Mouse (Mus musculus) spleen, adult 2 months (tissue): ENCODE measurements around the gene Spata48. TPM values are rescaled to one million over a fixed set of nuclear protein-coding genes. Genes with fewer than 3 reads are reported as not detected.

Experiments
- DNase-seq, 2 experiments: peaks; one replicate each; pipeline versions ENCODE4 v3.0.0 to v3.0.0-alpha.2; 2012 to 2021; ENCODE audit warnings: low spot score in 2 of 2, low read depth in 1 of 2
- H3K27ac ChIP-seq: fragments of 200-500 bp; 2 replicates; pipeline ENCODE4 v1.5.1; 2012; ENCODE audit warnings: low read length, inconsistent platforms; ENCODE audit not compliant: insufficient read depth
- H3K27me3 ChIP-seq: fragments of 200-500 bp; 2 replicates; pipeline ENCODE4 v1.6.1; 2012; ENCODE audit warnings: mild to moderate bottlenecking, moderate library complexity, low read length, inconsistent platforms; ENCODE audit not compliant: control insufficient read depth, insufficient read depth
- H3K36me3 ChIP-seq: fragments of 200-500 bp; 2 replicates; pipeline ENCODE4 v1.6.1; 2012; ENCODE audit warnings: mild to moderate bottlenecking, low read length, inconsistent platforms; ENCODE audit not compliant: control insufficient read depth, insufficient read depth
- H3K4me1 ChIP-seq: fragments of 200-500 bp; 2 replicates; pipeline ENCODE4 v1.6.1; 2011; ENCODE audit warnings: inconsistent platforms; ENCODE audit not compliant: control insufficient read depth, insufficient read depth, insufficient read length
- H3K4me3 ChIP-seq: fragments of 200-500 bp; 2 replicates; pipeline ENCODE4 v1.5.1; 2011; ENCODE audit warnings: mild to moderate bottlenecking, inconsistent platforms; ENCODE audit not compliant: insufficient read depth, insufficient read length; ENCODE audit errors: extremely low read depth
- CTCF ChIP-seq: fragments of 200-500 bp; IDR thresholded peaks from 2 replicates; pipeline ENCODE4 v1.5.1; 2011; ENCODE audit warnings: mild to moderate bottlenecking, inconsistent platforms; ENCODE audit not compliant: insufficient read depth, insufficient read length, insufficient replicate concordance; ENCODE audit errors: extremely low read depth
- POLR2A ChIP-seq: fragments of 200-500 bp; IDR thresholded peaks from 2 replicates; pipeline ENCODE4 v1.6.1; 2011; ENCODE audit warnings: low read depth, low read length, inconsistent platforms
- WGBS: fragments of 180-500 bp; shearing (Covaris S2); methylation state at CpG from one replicate; pipeline ENCODE4 v1.1.7; 2018; 5-methylcytosine and 5-hydroxymethylcytosine counted together
- polyA plus RNA-seq: library from polyadenylated mRNA; depleted of rRNA; stranded (reverse); fragments of >200 nt; gene quantifications from 2 replicates; pipeline ENCODE4 v1.2.3, GENCODE M21; 2012; rRNA removed

Spata48 gene
- polyA plus RNA-seq, 1 experiment = 3.5 TPM

DNA sequence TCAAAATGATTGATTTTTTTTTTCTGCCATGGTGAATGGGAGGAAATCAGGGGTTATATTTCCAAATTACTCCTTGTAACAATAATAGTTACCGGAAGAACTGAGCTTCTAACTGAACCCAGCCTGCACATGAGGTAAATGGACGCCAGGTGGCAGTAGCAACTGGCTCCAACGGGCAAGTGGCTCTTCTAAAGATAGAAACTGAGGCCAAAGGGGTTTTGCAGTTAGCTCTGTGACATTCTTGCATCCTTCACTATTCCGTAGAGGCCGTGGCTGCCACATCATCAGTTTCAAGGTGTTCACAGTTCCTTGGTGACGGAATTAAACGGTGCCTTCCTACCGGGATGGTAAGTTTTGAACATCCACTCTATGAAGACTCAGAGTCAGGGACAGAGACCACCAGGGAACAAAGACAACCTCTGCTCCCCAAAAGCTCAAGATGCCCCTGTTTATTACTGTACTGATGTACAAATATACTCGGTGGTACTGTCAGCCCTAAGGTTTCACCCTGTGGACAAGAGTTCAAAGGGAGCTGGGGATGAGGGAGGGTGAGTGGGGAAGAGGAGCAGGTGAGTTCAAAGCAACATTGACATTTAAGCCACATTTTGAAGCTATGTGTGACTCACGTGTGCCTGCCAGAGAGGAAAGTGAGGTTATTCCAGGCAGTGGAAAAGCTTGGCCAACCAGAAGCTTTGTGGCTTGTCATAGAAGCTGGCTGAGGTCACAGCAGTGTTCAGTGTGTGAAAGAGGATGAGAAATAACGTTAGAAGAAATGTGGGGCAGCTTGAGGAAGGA lies 95.5 kb downstream of the Spata48 start:
- peak overlapping the region; percentile 86 for H3K27ac ChIP-seq
- H3K4me1 ChIP-seq = peaks cover 25% of the 10 kb centered on the region; the same call in 1 of the 2 replicates
- no peak for TF ChIP-seq POLR2A
- TF ChIP-seq CTCF = peak; percentile 87; the same call in 1 of the 2 replicates
- 6% methylated on average over 11 of the region's 11 CpGs for WGBS
- no peaks in the 10 kb centered on the region; the same call in 1 of the 2 replicates for H3K36me3 ChIP-seq
- H3K27me3 ChIP-seq = no peaks in the 10 kb centered on the region
- DNase-seq = peak; percentile 75 to 85
- peak overlapping the region; percentile 50 for H3K4me3 ChIP-seq

DNA sequence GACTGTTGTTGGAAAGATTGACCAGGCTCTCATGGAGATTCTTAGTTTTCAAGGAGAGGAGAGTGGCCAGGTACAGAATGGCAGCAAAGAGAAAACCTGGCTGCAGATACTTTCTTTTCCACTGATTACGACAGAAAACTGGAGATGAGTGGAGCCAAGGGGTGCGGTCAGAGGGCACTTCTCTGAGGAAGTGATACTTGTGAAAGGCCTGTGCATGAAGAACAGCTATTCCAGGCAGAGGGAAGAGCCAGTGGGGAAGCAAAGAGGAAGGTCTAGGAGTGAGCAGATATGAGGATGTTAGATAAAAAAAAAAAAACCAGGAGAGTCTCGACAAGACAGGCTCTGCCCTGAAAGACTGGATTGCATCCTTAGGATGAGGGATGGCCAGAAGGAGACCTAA lies 96.8 kb downstream of the Spata48 start:
- H3K36me3 ChIP-seq = no peaks in the 10 kb centered on the region; the same call in 1 of the 2 replicates
- peak overlapping the region; percentile 17 for H3K4me3 ChIP-seq
- no peaks in the 10 kb centered on the region for H3K27me3 ChIP-seq
- H3K27ac ChIP-seq = peak overlapping the region; percentile 86
- 18% methylated on average over 3 of the region's 3 CpGs for WGBS
- H3K4me1 ChIP-seq = peaks cover 22% of the 10 kb centered on the region; the same call in 1 of the 2 replicates
- no peak for TF ChIP-seq POLR2A
- no peak for TF ChIP-seq CTCF
- DNase-seq = no peak

DNA sequence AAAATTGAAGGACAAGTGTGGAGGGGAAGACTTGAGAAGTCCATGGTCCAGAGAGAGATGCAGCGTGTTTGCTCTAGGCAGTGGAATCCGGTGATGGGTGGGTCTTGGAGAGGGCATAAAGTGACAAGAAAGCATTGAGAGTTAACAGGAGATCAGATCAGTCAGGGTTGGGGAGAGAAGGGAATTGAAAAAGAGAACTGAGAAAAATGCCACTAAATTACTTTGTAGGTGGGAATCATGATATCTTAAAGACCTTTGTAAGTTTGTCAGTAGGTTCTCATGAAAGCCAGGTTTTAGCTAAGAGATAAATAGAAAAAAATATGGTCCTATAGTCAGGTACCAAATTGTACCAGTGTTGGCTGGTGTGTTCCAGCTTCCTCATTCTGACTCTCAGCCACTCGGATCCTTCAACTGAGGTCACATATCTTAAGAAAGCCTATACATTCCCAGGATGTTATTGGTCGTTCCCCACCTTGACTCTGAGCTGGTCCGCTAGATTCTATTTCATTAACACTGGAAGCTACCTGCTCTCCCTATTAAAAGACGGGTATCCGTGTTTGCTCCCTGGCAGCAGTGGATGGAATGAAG lies 97.3 kb downstream of the Spata48 start:
- peaks cover 23% of the 10 kb centered on the region for H3K4me1 ChIP-seq
- H3K27ac ChIP-seq = peak overlapping the region; percentile 86
- TF ChIP-seq CTCF = no peak
- TF ChIP-seq POLR2A = no peak
- 65% methylated on average over 7 of the region's 7 CpGs for WGBS
- no peak for DNase-seq
- no peaks in the 10 kb centered on the region; the same call in 1 of the 2 replicates for H3K36me3 ChIP-seq
- H3K4me3 ChIP-seq = no peak overlapping the region
- H3K27me3 ChIP-seq = no peaks in the 10 kb centered on the region

DNA sequence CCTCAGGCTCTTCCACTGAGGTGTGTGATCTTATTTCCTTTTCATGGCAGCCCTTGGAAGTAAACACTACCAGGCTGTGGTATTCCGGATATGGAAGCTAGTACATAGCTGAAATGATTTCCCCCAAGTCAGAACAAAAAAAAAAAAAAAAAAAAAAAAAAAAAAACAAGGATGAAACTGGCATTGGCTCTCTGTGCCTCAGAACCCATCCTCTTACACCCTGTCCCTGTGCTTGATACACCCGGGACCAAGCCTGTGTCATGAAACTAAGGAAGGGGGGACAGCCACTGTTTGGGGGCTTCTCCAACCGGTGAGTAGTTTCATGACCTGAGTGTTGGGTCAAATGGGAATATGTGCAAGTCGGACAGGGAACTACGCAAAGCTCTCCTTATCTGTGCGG lies 99.2 kb downstream of the Spata48 start:
- no peaks in the 10 kb centered on the region for H3K27me3 ChIP-seq
- no peak overlapping the region for H3K4me3 ChIP-seq
- no peaks in the 10 kb centered on the region; the same call in 1 of the 2 replicates for H3K36me3 ChIP-seq
- DNase-seq = no peak
- TF ChIP-seq CTCF (no peak), POLR2A (no peak)
- H3K27ac ChIP-seq = no peak overlapping the region
- 90% methylated on average over 6 of the region's 6 CpGs for WGBS
- H3K4me1 ChIP-seq = peaks cover 35% of the 10 kb centered on the region

DNA sequence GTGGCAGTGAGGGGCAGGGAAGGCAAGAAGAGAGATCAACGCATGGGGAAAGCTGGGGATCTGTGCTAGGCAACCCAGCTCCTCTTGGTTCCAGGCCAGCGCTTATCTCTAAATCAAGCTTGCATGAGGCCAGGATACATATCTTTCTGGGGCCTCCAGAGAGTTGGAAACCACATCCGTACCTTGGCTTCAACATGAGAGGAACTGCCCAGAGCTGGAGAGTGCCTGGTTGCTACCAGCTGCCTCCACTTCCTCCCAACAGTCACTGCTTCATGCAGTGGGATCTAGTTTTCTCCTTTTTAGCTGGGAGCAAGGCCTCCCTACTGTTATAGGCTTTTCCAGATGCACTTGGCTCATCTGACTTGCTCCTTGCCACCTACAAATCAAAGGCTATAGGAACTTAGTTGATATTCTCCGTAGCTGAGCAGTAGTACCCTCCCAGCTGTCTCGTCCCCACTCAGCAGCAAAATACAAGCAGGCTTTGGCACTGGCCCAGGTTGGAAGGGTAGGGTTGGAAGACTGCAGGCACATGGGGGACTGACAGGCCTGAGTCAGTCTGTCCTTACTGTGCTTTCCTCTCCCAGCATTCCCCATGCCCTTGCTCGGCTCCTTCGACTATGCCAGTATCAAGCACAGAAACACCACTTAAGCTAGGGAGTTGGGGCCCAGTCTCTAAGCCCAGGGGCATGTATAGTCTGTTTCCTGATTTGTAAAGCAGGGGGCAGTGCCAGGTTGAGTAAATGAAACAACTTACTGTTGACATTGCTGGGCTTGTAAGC lies 102.6 kb downstream of the Spata48 start:
- peak overlapping the region; percentile 69 for H3K27ac ChIP-seq
- no peak overlapping the region for H3K4me3 ChIP-seq
- peak; percentile 48 to 61 for DNase-seq
- TF ChIP-seq CTCF (no peak), POLR2A (no peak)
- 12% methylated on average over 7 of the region's 7 CpGs for WGBS
- H3K4me1 ChIP-seq = peaks cover 35% of the 10 kb centered on the region
- no peaks in the 10 kb centered on the region; the same call in 1 of the 2 replicates for H3K36me3 ChIP-seq
- H3K27me3 ChIP-seq = no peaks in the 10 kb centered on the region

Other genes starting within 250 kb of the Spata48 start
- 0.19 and 0.38 TPM in 2 replicates for gene Zpbp, start 314 bp downstream of the Spata48 start, polyA plus RNA-seq
- not detected in 2 replicates for gene 4930512M02Rik, start 165.7 kb downstream of the Spata48 start, polyA plus RNA-seq
- 258 and 419 TPM in 2 replicates for gene Ikzf1, start 222.9 kb downstream of the Spata48 start, polyA plus RNA-seq